Mouse (Mus musculus): ENCODE measurements around the gene Usp8.

DNA sequence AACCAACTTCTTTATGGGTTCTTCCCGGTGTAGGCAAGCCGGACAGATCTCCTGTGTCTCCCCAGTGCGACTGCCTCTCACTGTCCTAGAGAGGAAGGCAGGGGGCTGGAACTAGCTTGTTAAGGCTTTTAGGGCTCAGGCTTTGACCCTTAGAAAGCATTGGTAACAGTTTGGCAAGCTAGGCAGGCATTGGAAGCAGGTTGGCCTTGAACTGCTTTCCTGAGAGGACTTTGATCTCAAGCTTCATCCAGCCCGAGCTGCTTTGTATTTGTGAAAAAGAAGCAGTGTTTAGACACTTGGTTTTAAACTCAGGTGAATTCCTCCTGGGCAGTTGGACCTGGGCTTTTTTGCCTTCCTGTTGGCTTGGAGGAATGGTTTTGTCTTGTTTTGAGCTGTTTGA is 71.7 kb downstream of the Usp8 start:
- no peak for TF ChIP-seq CTCF (IDR thresholded peaks at IDR 0.05; ENCODE audit: low read depth)
- TF ChIP-seq EP300 (optimal IDR thresholded peaks at IDR 0.05): no peak

Measured in stomach, postnatal 0 days (tissue).